Mouse (Mus musculus) lung, embryonic 15.5 days (tissue): ENCODE data around the gene Prkcz. TPM values are rescaled to one million over a fixed set of nuclear protein-coding genes. Genes with fewer than 3 reads are reported as not detected.

Source experiments
- ATAC-seq: fragments of 200-750 bp; cut with Nextera tagmentation; 2 replicates; pipeline ENCODE4 v1.8.0; 2017; ENCODE audit warnings: moderate number of reproducible peaks, borderline replicate concordance; ENCODE audit not compliant: low FRiP score, low TSS enrichment; ENCODE audit errors: extremely low read depth
- H3K27ac ChIP-seq: fragments of 300-500 bp; sonication (generic); 2 replicates; pipeline ENCODE4 v1.5.1; 2015; ENCODE audit warnings: moderate library complexity, mild to moderate bottlenecking, inconsistent platforms
- H3K27me3 ChIP-seq: fragments of 300-500 bp; sonication (generic); 2 replicates; pipeline ENCODE4 v1.6.1; 2015; ENCODE audit warnings: inconsistent platforms
- H3K36me3 ChIP-seq: fragments of 300-500 bp; sonication (generic); 2 replicates; pipeline ENCODE4 v1.6.1; 2015; ENCODE audit warnings: inconsistent platforms
- H3K4me1 ChIP-seq: fragments of 300-500 bp; sonication (generic); 2 replicates; pipeline ENCODE4 v1.6.1; 2015; ENCODE audit warnings: inconsistent platforms
- H3K4me2 ChIP-seq: fragments of 300-500 bp; sonication (generic); 2 replicates; pipeline ENCODE4 v1.6.1; 2015; ENCODE audit warnings: inconsistent platforms, mild to moderate bottlenecking, moderate library complexity
- H3K4me3 ChIP-seq: fragments of 300-500 bp; sonication (generic); 2 replicates; pipeline ENCODE4 v1.5.1; 2015; ENCODE audit warnings: mild to moderate bottlenecking, inconsistent platforms
- H3K9ac ChIP-seq: fragments of 300-500 bp; sonication (generic); 2 replicates; pipeline ENCODE4 v1.6.1; 2015; ENCODE audit warnings: inconsistent platforms
- H3K9me3 ChIP-seq: fragments of 300-500 bp; sonication (generic); 2 replicates; pipeline ENCODE4 v1.6.1; 2016; ENCODE audit warnings: inconsistent platforms
- WGBS: fragments of 180-500 bp; shearing (Covaris S2); methylation state at CpG from one replicate; pipeline ENCODE4 v1.1.7; 2015; 5-methylcytosine and 5-hydroxymethylcytosine counted together
- polyA plus RNA-seq: library from polyadenylated mRNA; unstranded; fragments of >200 nt; fragmentation: Nextera tagmentation; extraction: Ambion mirVana; gene quantifications from 2 replicates; pipeline ENCODE4 v1.2.1, GENCODE M21; 2015

Gene Prkcz
- polyA plus RNA-seq, 1 experiment from 2014 or later, result 16.8 TPM

- Histone ChIP-seq H3K27ac (no peak overlapping the region), H3K4me3 (no peak overlapping the region), H3K36me3 (no peaks in the 10 kb centered on the region), H3K9me3 (no peaks in the 10 kb centered on the region), H3K27me3 (no peaks in the 10 kb centered on the region), H3K4me1 (peaks cover 14% of the 10 kb centered on the region), H3K9ac (no peak overlapping the region), H3K4me2 (no peak overlapping the region)
- no peak for ATAC-seq
- 83% methylated on average over 11 of the region's 11 CpGs for WGBS
Measured at GRCm38 (mm10) chr4:155287713-155288112, 73.4 kb downstream of the Prkcz start.

- no peak overlapping the region for H3K4me3 ChIP-seq
- H3K36me3 ChIP-seq, result no peaks in the 10 kb centered on the region
- H3K9ac ChIP-seq, result no peak overlapping the region
- WGBS, result 89% methylated on average over 4 of the region's 4 CpGs
- H3K27me3 ChIP-seq, result no peaks in the 10 kb centered on the region
- no peaks in the 10 kb centered on the region for H3K9me3 ChIP-seq
- no peak overlapping the region for H3K27ac ChIP-seq
- H3K4me2 ChIP-seq, result no peak overlapping the region
- H3K4me1 ChIP-seq, result peaks cover 31% of the 10 kb centered on the region
- ATAC-seq, result no peak
Measured at GRCm38 (mm10) chr4:155286090-155286489, 75.1 kb downstream of the Prkcz start.

DNA sequence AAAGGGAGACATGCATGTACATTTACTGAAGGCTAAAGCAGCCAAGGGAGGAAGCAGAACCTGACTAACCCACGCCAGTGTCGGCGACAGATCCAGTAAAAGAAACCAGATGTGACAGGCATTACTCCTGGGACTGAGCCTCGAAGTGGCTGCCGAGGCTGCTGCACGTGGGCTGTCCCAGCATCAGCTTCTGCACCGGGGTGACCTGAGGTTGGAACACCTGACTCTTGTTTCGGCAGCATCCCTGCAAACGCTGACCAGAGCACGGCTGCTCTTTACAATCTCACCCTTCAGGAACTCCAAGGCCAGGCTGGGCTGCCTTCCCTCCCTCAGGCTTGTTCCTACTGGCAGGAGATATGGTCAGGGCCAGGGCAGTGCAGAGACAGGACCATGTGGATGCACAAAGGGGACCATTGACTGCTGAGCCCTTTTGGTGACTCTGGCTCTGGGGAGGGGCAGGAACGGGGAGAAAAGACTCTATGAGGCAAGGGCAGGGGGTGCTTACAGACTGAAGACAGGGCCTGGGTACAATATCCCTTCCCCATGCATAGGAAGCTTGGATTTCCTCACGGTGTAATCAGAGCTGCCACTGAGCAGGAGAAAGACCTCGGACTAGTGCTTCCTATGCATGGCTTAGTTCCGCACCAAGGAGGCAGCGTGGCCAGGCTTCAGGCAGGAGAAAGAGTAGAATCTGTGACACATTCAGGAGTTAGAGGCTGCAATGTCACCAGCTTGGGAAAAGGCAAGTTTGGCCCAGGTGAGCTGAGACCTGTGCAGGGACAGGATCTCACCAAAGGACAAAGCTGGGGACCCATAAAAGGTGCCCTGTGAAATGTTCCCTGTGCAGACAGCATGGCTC is 76.4 kb downstream of the Prkcz start:
- Histone ChIP-seq H3K4me3 (no peak overlapping the region), H3K27ac (no peak overlapping the region), H3K4me2 (no peak overlapping the region), H3K4me1 (peaks cover 44% of the 10 kb centered on the region), H3K9ac (no peak overlapping the region), H3K27me3 (no peaks in the 10 kb centered on the region), H3K9me3 (no peaks in the 10 kb centered on the region), H3K36me3 (no peaks in the 10 kb centered on the region)
- 73% methylated on average over 15 of the region's 15 CpGs for WGBS
- no peak for ATAC-seq

DNA sequence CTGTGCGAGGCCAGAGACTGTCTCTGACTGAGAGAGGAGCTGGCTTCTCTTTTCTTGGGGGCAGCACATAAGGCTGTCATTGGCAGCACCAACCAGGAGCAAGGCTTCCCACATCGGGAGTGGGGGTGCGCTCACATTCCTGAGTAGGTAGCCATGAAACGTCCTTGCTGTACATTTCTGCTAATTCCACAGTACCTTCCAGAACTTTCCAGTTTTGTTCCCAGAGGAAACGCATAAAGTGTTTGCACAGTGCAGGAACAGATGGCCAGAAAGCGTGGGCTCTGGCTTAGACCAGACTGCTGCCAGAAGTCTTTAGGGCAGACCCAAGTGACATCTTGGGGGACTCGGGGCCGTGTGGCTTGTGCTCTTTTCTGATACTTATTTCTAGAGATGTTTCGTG is 77.6 kb downstream of the Prkcz start:
- no peak; the same call in 1 of the 2 replicates for ATAC-seq
- WGBS, result 42% methylated on average over 9 of the region's 9 CpGs
- Histone ChIP-seq H3K4me1 (peaks cover 50% of the 10 kb centered on the region), H3K27ac (peak overlapping the region; percentile 78), H3K9me3 (no peaks in the 10 kb centered on the region), H3K9ac (no peak overlapping the region), H3K4me2 (peak overlapping the region; percentile 34; the same call in 1 of the 2 replicates), H3K4me3 (no peak overlapping the region), H3K36me3 (no peaks in the 10 kb centered on the region), H3K27me3 (no peaks in the 10 kb centered on the region)

DNA sequence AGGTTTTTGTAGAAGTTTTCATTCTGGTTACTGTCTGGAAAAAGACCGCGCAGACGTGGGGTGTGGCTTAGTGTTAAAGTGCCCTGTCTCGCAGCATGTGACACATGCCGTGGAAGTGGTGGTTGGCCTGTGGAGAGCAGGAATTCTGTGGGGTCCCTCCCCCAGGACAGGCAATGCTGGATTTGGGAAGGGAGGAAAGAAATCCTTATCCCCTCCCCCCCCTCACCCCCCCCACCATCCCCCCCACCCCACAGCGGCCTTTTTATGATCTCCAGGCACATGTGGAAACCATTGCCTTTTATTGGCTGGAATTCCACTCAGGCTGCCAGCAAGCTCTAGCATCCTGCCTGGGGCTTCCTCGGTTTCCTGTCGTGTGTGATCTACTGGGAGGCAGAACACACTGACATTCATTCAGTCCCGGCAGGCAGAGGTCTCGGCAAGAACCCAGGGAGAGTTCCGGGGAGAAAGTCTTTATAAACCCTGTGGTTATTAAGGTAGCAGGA is 78.1 kb downstream of the Prkcz start:
- WGBS, result 15% methylated on average over 11 of the region's 11 CpGs
- peak; percentile 75; the same call in 1 of the 2 replicates for ATAC-seq

DNA sequence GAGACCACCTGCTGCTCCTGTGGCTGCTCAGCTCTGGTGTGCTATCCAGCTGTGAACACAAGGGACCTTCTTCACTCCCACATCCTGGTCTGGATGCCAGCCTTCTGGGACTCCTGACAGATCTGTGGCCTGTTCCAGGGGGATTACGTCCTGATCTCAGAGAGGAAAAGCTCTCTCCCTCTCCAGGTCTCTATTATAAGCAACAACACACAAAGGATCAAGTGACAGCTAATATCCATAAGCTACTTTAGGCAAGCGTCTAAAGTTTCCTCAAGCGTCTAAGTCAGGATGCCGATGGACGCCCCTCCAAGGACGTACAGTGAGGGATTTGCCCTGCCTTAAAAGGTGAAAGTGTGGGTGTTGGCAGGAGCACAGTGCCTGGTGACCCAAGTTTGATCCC is 78.9 kb downstream of the Prkcz start:
- Histone ChIP-seq H3K9me3 (no peaks in the 10 kb centered on the region), H3K4me2 (no peak overlapping the region), H3K9ac (no peak overlapping the region), H3K4me1 (peaks cover 53% of the 10 kb centered on the region), H3K27ac (peak overlapping the region; percentile 78), H3K4me3 (no peak overlapping the region), H3K36me3 (no peaks in the 10 kb centered on the region), H3K27me3 (no peaks in the 10 kb centered on the region)
- 26% methylated on average over 6 of the region's 6 CpGs for WGBS
- ATAC-seq, result no peak

More for the DNA sequence above, 78.1 kb downstream of the Prkcz start:
- H3K9me3 ChIP-seq, result no peaks in the 10 kb centered on the region
- no peak overlapping the region for H3K4me3 ChIP-seq
- no peak overlapping the region for H3K9ac ChIP-seq
- H3K4me2 ChIP-seq, result peak overlapping the region; percentile 34
- H3K27me3 ChIP-seq, result no peaks in the 10 kb centered on the region
- peaks cover 53% of the 10 kb centered on the region for H3K4me1 ChIP-seq
- H3K36me3 ChIP-seq, result no peaks in the 10 kb centered on the region
- peak overlapping the region; percentile 78 for H3K27ac ChIP-seq

DNA sequence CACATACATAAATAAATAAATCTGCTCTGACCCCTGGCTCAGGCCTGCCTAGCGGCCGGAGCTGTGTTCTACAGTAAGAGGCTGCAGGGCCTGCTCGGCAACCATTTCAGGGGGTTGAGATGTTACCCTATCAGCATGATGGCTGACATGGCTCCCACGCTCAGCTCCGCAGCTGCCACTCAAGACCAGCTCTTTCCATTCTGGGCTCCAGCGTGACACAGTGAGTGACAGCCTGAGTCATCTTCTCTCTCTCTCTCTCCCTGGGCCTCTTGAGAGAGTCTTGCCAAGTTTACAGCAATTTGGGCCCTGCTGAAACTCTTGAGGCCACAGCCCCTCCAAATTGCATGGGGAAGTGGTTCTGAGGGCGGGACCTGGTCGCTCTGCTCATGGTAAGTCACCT is 79.5 kb downstream of the Prkcz start:
- Histone ChIP-seq H3K36me3 (no peaks in the 10 kb centered on the region), H3K4me1 (peaks cover 53% of the 10 kb centered on the region), H3K4me3 (no peak overlapping the region), H3K27ac (peak overlapping the region; percentile 78; the same call in 1 of the 2 replicates), H3K27me3 (no peaks in the 10 kb centered on the region), H3K9ac (no peak overlapping the region), H3K4me2 (no peak overlapping the region), H3K9me3 (no peaks in the 10 kb centered on the region)
- 71% methylated on average over 8 of the region's 8 CpGs for WGBS
- no peak for ATAC-seq

DNA sequence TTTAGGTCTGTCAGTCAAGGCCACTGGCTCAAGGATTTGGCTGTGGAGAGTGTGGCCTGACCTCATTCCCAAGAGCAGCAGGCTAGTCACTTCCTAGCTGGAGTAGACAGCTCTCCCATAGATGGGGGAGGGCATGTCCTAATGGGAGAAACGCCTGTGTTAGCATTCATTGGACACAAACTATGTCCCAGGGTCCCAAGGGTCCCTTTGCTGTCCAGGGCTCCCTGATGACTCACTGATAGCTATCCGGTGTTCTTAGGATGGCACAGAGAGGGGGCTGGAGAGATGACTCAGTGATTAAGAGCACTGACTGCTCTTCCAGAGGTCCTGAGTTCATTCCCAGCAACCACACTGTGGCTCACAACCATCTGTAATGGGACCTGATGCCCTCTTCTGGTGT is 79.9 kb downstream of the Prkcz start:
- no peaks in the 10 kb centered on the region for H3K27me3 ChIP-seq
- H3K4me2 ChIP-seq, result no peak overlapping the region
- ATAC-seq, result no peak
- H3K9ac ChIP-seq, result no peak overlapping the region
- no peak overlapping the region for H3K4me3 ChIP-seq
- whole genome bisulfite sequencing, result 46% methylated on average over 2 of the region's 2 CpGs
- H3K9me3 ChIP-seq, result no peaks in the 10 kb centered on the region
- H3K4me1 ChIP-seq, result peaks cover 53% of the 10 kb centered on the region
- H3K36me3 ChIP-seq, result no peaks in the 10 kb centered on the region
- H3K27ac ChIP-seq, result no peak overlapping the region

DNA sequence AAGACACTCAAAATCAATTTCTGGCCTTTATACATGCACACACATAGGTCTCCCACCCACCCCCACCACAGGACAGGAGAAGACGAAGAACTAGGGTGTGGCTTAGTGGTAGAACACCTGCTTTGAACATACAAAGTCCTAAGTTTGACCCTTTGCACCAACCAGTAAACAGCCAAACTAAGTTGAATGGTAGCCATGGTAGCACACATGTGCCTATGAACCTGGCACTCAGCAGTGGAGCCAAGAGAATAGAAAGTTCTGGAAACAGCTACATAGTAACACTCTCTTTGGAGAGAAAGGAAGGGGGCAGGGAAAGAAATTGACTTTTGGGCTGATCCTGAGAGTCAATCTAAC is 80.4 kb downstream of the Prkcz start:
- no peak for ATAC-seq
- Histone ChIP-seq H3K4me1 (peaks cover 53% of the 10 kb centered on the region), H3K27me3 (no peaks in the 10 kb centered on the region), H3K4me2 (no peak overlapping the region), H3K9me3 (no peaks in the 10 kb centered on the region), H3K36me3 (no peaks in the 10 kb centered on the region), H3K27ac (no peak overlapping the region), H3K4me3 (no peak overlapping the region), H3K9ac (no peak overlapping the region)
- 75% methylated on average over 1 of the region's 1 CpGs for WGBS

DNA sequence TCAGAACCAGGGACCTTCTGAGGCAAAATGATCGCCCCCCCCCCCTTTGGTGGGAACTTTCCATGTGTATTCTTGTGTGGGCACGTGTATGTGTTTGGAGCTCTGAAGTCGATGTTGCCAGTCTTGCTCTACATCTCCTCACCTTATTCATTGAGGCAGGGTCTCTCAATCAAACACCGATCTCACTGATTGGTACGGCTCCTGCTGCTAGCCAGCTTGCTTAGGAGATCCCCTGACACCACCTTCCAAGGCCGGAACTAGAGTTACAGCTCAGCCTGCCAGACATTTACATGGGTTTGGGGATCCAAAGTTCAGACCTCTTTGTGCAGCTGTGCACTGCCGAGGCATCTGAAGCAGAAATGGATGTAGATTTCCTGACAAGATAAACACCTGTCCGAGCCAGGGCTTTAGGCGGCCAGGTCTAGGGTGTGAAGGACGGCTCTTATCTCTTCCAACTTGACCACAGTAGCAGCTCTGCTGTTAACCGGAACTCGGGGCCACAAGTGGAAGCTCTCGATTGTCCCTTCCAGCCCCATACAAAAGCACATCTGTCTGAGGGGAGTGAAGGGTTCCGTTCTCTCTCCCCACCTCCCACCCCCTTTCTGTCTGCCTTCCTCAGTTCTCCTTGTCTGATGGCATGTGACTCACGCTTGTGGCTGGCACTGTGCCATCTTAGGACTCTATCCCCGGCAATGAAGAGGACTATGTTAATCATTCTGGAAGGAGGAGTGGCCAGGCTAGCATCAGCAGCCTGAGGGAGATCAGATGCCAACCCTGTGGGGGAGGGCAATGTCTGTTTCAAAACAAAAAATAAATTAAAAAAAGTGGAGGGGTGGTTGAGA is 81.0 kb downstream of the Prkcz start:
- Histone ChIP-seq H3K36me3 (no peaks in the 10 kb centered on the region), H3K4me2 (no peak overlapping the region), H3K9ac (no peak overlapping the region), H3K27ac (peak overlapping the region; percentile 1; the same call in 1 of the 2 replicates), H3K27me3 (no peaks in the 10 kb centered on the region), H3K4me3 (no peak overlapping the region), H3K4me1 (peaks cover 53% of the 10 kb centered on the region), H3K9me3 (no peaks in the 10 kb centered on the region)
- 31% methylated on average over 16 of the region's 16 CpGs for WGBS
- ATAC-seq, result peak; percentile 28; the same call in 1 of the 2 replicates

- no peak overlapping the region for H3K9ac ChIP-seq
- H3K4me3 ChIP-seq, result no peak overlapping the region
- no peaks in the 10 kb centered on the region for H3K27me3 ChIP-seq
- H3K36me3 ChIP-seq, result no peaks in the 10 kb centered on the region
- no peaks in the 10 kb centered on the region for H3K9me3 ChIP-seq
- H3K4me1 ChIP-seq, result peaks cover 57% of the 10 kb centered on the region
- H3K4me2 ChIP-seq, result no peak overlapping the region
- 69% methylated on average over 8 of the region's 8 CpGs for WGBS
- no peak for ATAC-seq
- H3K27ac ChIP-seq, result no peak overlapping the region
Measured at GRCm38 (mm10) chr4:155279054-155279453, 82.1 kb downstream of the Prkcz start.

DNA sequence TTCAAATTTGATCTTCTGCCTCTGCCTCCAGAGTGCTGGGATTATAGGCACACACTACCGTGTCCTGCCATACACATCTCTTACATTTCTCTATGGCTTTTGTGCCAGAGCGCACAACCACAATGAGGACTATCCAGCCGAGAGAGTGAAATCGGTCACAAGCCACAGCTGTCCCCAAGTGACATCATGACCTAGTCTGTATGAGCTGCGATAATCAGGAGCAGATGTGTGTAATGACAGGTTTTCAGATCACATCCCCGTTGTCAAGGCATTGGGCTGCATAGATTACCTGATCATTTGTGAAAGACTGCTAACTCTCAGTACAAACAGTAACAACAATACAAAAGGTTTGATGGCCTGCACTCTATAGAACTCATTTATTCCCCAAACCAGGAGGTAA is 83.2 kb downstream of the Prkcz start:
- H3K9ac ChIP-seq, result no peak overlapping the region
- H3K4me2 ChIP-seq, result no peak overlapping the region
- WGBS, result 60% methylated on average over 6 of the region's 6 CpGs
- ATAC-seq, result no peak
- H3K4me1 ChIP-seq, result peaks cover 46% of the 10 kb centered on the region
- no peaks in the 10 kb centered on the region for H3K9me3 ChIP-seq
- H3K4me3 ChIP-seq, result no peak overlapping the region
- no peaks in the 10 kb centered on the region for H3K27me3 ChIP-seq
- no peaks in the 10 kb centered on the region for H3K36me3 ChIP-seq
- no peak overlapping the region for H3K27ac ChIP-seq
